Mouse (Mus musculus) ovary, adult 10 weeks (tissue): ENCODE measurements around the gene Rnf138rt1. TPM values are rescaled to one million over a fixed set of nuclear protein-coding genes. Genes with fewer than 3 reads are reported as not detected.

Experiments
- polyA plus RNA-seq: library from polyadenylated mRNA; stranded (reverse); fragments of 350-450 nt; fragmentation: Illumina TruSeq; extraction: RNeasy Lipid Tissue Mini Kit (QIAGEN cat#74804); gene quantifications from one replicate; pipeline ENCODE4 v1.2.3, GENCODE M21; 2014

The Rnf138rt1 gene
- polyA plus RNA-seq: not detected

GRCm38 (mm10) chrX:163760617-163761434 is at the start of gene Rnf138rt1:
TSS of gene Rnf138rt1 (minus strand) at chrX:163761329.

Other genes with a start within 250 kb of the Rnf138rt1 start
- not detected for gene Grpr, start 211.7 kb downstream of the Rnf138rt1 start, polyA plus RNA-seq
- 218 TPM for gene Ap1s2, start 147.7 kb upstream of the Rnf138rt1 start, polyA plus RNA-seq
- gene Zrsr2, start 197.3 kb upstream of the Rnf138rt1 start, polyA plus RNA-seq: 82.0 TPM